Mouse (Mus musculus): Measurements from ENCODE around the gene Tmem121.

DNA sequence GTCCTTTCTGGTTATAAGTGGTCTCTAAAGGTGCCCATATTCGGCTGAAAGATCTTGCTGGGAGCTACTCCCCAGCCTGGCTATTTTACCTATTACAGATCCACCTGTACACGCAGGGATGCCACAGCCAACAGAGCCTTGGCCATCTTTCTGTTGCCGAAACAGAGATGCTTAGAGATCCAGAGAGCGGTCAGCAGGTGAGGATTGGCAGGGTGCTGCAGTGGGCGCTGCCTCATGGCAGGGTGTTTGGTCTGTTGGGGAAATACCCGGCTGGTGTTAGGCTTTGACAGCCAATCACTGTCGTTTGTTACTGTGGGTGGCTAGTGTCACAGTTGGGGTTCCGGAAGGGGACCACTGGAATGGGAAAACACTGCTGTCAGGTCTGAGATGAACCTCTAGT is 27.8 kb upstream of the Tmem121 start:
- TF ChIP-seq CTCF (IDR thresholded peaks at IDR 0.05; ENCODE audit: borderline replicate concordance, extremely low read depth, insufficient read depth, insufficient read length) (no peak), POLR2A (IDR thresholded peaks at IDR 0.05; ENCODE audit: borderline replicate concordance, extremely low read depth, insufficient read depth, insufficient read length, poor library complexity, severe bottlenecking) (no peak)
